Mouse (Mus musculus) liver, embryonic 11.5 days (tissue): ENCODE data around the gene Ccl6. TPM values are rescaled to one million over a fixed set of nuclear protein-coding genes. Genes with fewer than 3 reads are reported as not detected.

Experiments used
- ATAC-seq: fragments of 200-750 bp; cut with Nextera tagmentation; replicated peaks from 2 replicates; pipeline ENCODE4 v1.8.0; 2017; ENCODE audit warnings: moderate number of reproducible peaks, mild to moderate bottlenecking, moderate TSS enrichment, moderate library complexity; ENCODE audit not compliant: low FRiP score
- DNase-seq: peaks from one replicate; pipeline ENCODE4 v3.0.0-alpha.2; 2017; ENCODE audit warnings: low spot score
- H3K27ac ChIP-seq: fragments of 300-500 bp; sonication (generic); 2 replicates; pipeline ENCODE4 v1.5.1; 2014; ENCODE audit warnings: mild to moderate bottlenecking, low read depth, low read length, control low read depth
- H3K27me3 ChIP-seq: fragments of 300-500 bp; sonication (generic); replicated peaks from 2 replicates; pipeline ENCODE4 v1.6.1; 2014; ENCODE audit warnings: low read length, mixed read lengths; ENCODE audit not compliant: control insufficient read depth, insufficient read depth
- H3K36me3 ChIP-seq: fragments of 300-500 bp; sonication (generic); 2 replicates; pipeline ENCODE4 v1.6.1; 2014; ENCODE audit warnings: mild to moderate bottlenecking, low read length, moderate library complexity, mixed read lengths; ENCODE audit not compliant: control insufficient read depth, insufficient read depth
- H3K4me1 ChIP-seq: fragments of 300-500 bp; sonication (generic); replicated peaks from 2 replicates; pipeline ENCODE4 v1.6.1; 2014; ENCODE audit warnings: low read length, mixed read lengths; ENCODE audit not compliant: control insufficient read depth, insufficient read depth
- H3K4me2 ChIP-seq: fragments of 300-500 bp; sonication (generic); 2 replicates; pipeline ENCODE4 v1.6.1; 2014; ENCODE audit warnings: mild to moderate bottlenecking, control low read depth, moderate library complexity
- H3K4me3 ChIP-seq: fragments of 300-500 bp; sonication (generic); 2 replicates; pipeline ENCODE4 v1.5.1; 2014; ENCODE audit warnings: low read depth, low read length, control low read depth
- H3K9ac ChIP-seq: fragments of 300-500 bp; sonication (generic); 2 replicates; pipeline ENCODE4 v1.6.1; 2014; ENCODE audit warnings: low read depth, low read length, control low read depth
- H3K9me3 ChIP-seq: fragments of 300-500 bp; sonication (generic); 2 replicates; pipeline ENCODE4 v1.6.1; 2016; ENCODE audit warnings: low read length, inconsistent platforms, mixed read lengths; ENCODE audit not compliant: control insufficient read depth
- WGBS: fragments of 180-500 bp; shearing (Covaris S2); extraction: QIAGEN DNeasy Blood & Tissue Kit; methylation state at CpG from one replicate; pipeline ENCODE4 v1.1.7; 2014; 5-methylcytosine and 5-hydroxymethylcytosine counted together
- polyA plus RNA-seq: library from polyadenylated mRNA; unstranded; fragments of >200 nt; fragmentation: Nextera tagmentation; extraction: Ambion mirVana; gene quantifications from 2 replicates; pipeline ENCODE4 v1.2.1, GENCODE M21; 2014

Ccl6 gene
- 14.7 and 16.1 TPM in 2 replicates for polyA plus RNA-seq

GRCm38 (mm10) chr11:83592853-83593252 lies at the start of gene Ccl6:
Gene Ccl6, minus strand, starts transcription at chr11:83593087.
- no peak within 1 kb of the TSS for H3K4me2 ChIP-seq
- DNase-seq (no peak), ATAC-seq (no peak)
- H3K4me3 ChIP-seq: no peak within 1 kb of the TSS
- H3K27me3 ChIP-seq: no peaks in the 10 kb centered on the region
- H3K4me1 ChIP-seq: no peaks in the 10 kb centered on the region
- H3K36me3 ChIP-seq: no peaks in the 10 kb centered on the region
- H3K9ac ChIP-seq: no peak within 1 kb of the TSS
- no peaks in the 10 kb centered on the region for H3K9me3 ChIP-seq
- no peak within 1 kb of the TSS for H3K27ac ChIP-seq
- 40% methylated on average over 2 of the region's 2 CpGs for WGBS

- DNase-seq: no peak
- 41% methylated on average over 2 of the region's 2 CpGs for WGBS
Observed at GRCm38 (mm10) chr11:83641216-83641615, 48.3 kb upstream of the Ccl6 start.

GRCm38 (mm10) chr11:83640141-83640540 lies 47.3 kb upstream of the Ccl6 start:
- no peak for ATAC-seq
- H3K9ac ChIP-seq: no peak overlapping the region
- H3K27me3 ChIP-seq: no peaks in the 10 kb centered on the region
- no peak overlapping the region for H3K4me2 ChIP-seq
- 42% methylated on average over 5 of the region's 5 CpGs for WGBS
- H3K4me3 ChIP-seq: no peak overlapping the region
- no peak for DNase-seq
- no peaks in the 10 kb centered on the region for H3K36me3 ChIP-seq
- H3K9me3 ChIP-seq: no peaks in the 10 kb centered on the region
- H3K27ac ChIP-seq: no peak overlapping the region
- no peaks in the 10 kb centered on the region for H3K4me1 ChIP-seq

More at GRCm38 (mm10) chr11:83641216-83641615, 48.3 kb upstream of the Ccl6 start:
- no peak for ATAC-seq
- Histone ChIP-seq H3K27ac (no peak overlapping the region), H3K36me3 (no peaks in the 10 kb centered on the region), H3K4me3 (no peak overlapping the region), H3K4me2 (no peak overlapping the region), H3K9me3 (no peaks in the 10 kb centered on the region), H3K9ac (no peak overlapping the region), H3K27me3 (no peaks in the 10 kb centered on the region), H3K4me1 (no peaks in the 10 kb centered on the region)

- DNase-seq: no peak
- H3K4me1 ChIP-seq: no peaks in the 10 kb centered on the region
- no peak overlapping the region for H3K4me2 ChIP-seq
- H3K9ac ChIP-seq: no peak overlapping the region
- H3K36me3 ChIP-seq: no peaks in the 10 kb centered on the region
- 46% methylated on average over 3 of the region's 3 CpGs for WGBS
- no peaks in the 10 kb centered on the region for H3K27me3 ChIP-seq
- no peak overlapping the region for H3K27ac ChIP-seq
- no peaks in the 10 kb centered on the region for H3K9me3 ChIP-seq
- H3K4me3 ChIP-seq: no peak overlapping the region
- no peak for ATAC-seq
Observed at GRCm38 (mm10) chr11:83639533-83639932, 46.6 kb upstream of the Ccl6 start.

GRCm38 (mm10) chr11:83638934-83639333 lies 46.0 kb upstream of the Ccl6 start:
- no peak for ATAC-seq
- no peak overlapping the region for H3K4me3 ChIP-seq
- no peaks in the 10 kb centered on the region for H3K27me3 ChIP-seq
- no peak for DNase-seq
- H3K9me3 ChIP-seq: no peaks in the 10 kb centered on the region
- no peak overlapping the region for H3K4me2 ChIP-seq
- H3K4me1 ChIP-seq: no peaks in the 10 kb centered on the region
- WGBS: 46% methylated on average over 2 of the region's 2 CpGs
- no peaks in the 10 kb centered on the region for H3K36me3 ChIP-seq
- no peak overlapping the region for H3K27ac ChIP-seq
- no peak overlapping the region for H3K9ac ChIP-seq

- Histone ChIP-seq H3K27ac (no peak overlapping the region), H3K36me3 (no peaks in the 10 kb centered on the region), H3K27me3 (no peaks in the 10 kb centered on the region), H3K4me1 (no peaks in the 10 kb centered on the region), H3K4me2 (no peak overlapping the region), H3K9ac (no peak overlapping the region), H3K9me3 (no peaks in the 10 kb centered on the region), H3K4me3 (no peak overlapping the region)
- 79% methylated on average over 1 of the region's 1 CpGs for WGBS
- DNase-seq (no peak), ATAC-seq (no peak)
Observed at GRCm38 (mm10) chr11:83636742-83637235, 43.9 kb upstream of the Ccl6 start.

- no peak for ATAC-seq
- H3K27ac ChIP-seq: no peak overlapping the region
- no peaks in the 10 kb centered on the region for H3K9me3 ChIP-seq
- no peak overlapping the region for H3K4me3 ChIP-seq
- no peaks in the 10 kb centered on the region for H3K36me3 ChIP-seq
- no peaks in the 10 kb centered on the region for H3K4me1 ChIP-seq
- 84% methylated on average over 2 of the region's 2 CpGs for WGBS
- H3K27me3 ChIP-seq: no peaks in the 10 kb centered on the region
- H3K9ac ChIP-seq: no peak overlapping the region
- H3K4me2 ChIP-seq: no peak overlapping the region
- DNase-seq: no peak
Observed at GRCm38 (mm10) chr11:83634898-83635297, 42.0 kb upstream of the Ccl6 start.

GRCm38 (mm10) chr11:83634425-83634824 lies 41.5 kb upstream of the Ccl6 start:
- Histone ChIP-seq H3K27me3 (no peaks in the 10 kb centered on the region), H3K4me3 (no peak overlapping the region), H3K4me1 (no peaks in the 10 kb centered on the region), H3K9ac (no peak overlapping the region), H3K4me2 (no peak overlapping the region), H3K36me3 (no peaks in the 10 kb centered on the region), H3K27ac (no peak overlapping the region), H3K9me3 (no peaks in the 10 kb centered on the region)
- no peak for DNase-seq
- 69% methylated on average over 4 of the region's 4 CpGs for WGBS
- ATAC-seq: no peak

GRCm38 (mm10) chr11:83632744-83633143 lies 39.9 kb upstream of the Ccl6 start:
- DNase-seq (no peak), ATAC-seq (no peak)
- H3K27me3 ChIP-seq: no peaks in the 10 kb centered on the region
- no peak overlapping the region for H3K27ac ChIP-seq
- no peak overlapping the region for H3K4me3 ChIP-seq
- H3K9me3 ChIP-seq: no peaks in the 10 kb centered on the region
- H3K4me2 ChIP-seq: no peak overlapping the region
- H3K9ac ChIP-seq: no peak overlapping the region
- H3K36me3 ChIP-seq: no peaks in the 10 kb centered on the region
- 56% methylated on average over 4 of the region's 4 CpGs for WGBS
- H3K4me1 ChIP-seq: no peaks in the 10 kb centered on the region
